Mouse (Mus musculus): ENCODE measurements around the gene Cd48.
"Not testable (repeated sequence)": the region's sequence is repeated elsewhere in the genome, so short reads cannot be mapped to it uniquely, and the experiment has no call there.

- TF ChIP-seq CTCF (conservative IDR thresholded peaks at IDR 0.05; ENCODE audit: low read length); NANOG (IDR thresholded peaks at IDR 0.05; ENCODE audit: borderline replicate concordance, low read length); POU5F1 (IDR thresholded peaks at IDR 0.05; ENCODE audit: borderline replicate concordance, low read length): not testable (repeated sequence)
Observed at GRCm38 (mm10) chr1:171672451-171672850, 9.4 kb upstream of the Cd48 start.
